Mouse (Mus musculus) left cerebral cortex, adult 11 months (tissue): ENCODE data around the gene Gsn.

Source experiments
- DNase-seq: peaks from one replicate; pipeline ENCODE4 v3.0.0; 2022; ENCODE audit warnings: low spot score

Gsn gene

DNA sequence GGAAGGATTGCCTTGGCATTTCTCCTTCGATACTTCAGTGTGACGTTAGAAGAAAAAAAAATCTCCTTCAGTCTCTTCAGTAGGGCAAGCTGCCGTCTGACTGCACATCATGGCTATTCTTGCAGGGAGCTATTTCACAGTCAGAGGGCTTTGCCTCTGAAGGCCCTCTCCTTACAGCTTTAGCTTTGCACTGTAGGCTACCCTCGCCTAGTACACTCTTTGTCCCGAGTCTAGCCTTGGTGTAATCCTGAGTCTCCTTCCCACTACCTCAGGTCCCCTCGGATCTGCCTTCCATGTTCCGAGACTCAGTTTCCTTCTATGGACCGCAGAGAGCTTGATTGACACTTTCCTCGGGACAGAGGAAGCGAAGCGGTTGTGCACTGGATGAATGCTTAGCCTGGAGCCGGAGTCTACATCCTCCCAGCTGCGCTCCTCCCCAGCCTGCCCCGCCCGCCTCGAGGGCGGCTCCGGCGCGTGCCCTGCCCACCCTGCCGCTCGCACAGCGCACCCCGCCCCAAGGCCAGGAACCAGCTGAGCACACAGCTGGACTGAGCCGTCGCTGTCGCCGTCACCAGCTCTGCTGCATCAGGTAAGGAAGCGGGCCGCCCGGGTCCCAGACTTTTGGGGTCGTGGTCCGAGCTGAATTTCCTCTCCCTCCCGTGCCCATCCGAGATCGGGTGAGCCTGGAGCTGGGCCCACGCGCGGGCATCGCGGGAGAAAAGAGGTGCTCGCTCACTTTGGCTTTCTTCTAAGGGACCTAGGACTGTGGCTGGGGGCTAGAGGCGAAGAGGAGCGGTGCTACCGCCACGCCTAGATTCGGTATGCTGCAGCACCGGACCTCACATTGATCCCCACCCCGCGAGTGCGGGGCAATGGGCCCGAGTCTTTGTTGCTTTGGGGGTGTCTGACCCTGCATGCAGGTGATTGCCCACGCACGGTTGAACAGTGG, at the start of gene Gsn:
Gsn (plus strand) TSS at position 496 of the 949 bp plus-strand sequence.
- no peak for DNase-seq

DNA sequence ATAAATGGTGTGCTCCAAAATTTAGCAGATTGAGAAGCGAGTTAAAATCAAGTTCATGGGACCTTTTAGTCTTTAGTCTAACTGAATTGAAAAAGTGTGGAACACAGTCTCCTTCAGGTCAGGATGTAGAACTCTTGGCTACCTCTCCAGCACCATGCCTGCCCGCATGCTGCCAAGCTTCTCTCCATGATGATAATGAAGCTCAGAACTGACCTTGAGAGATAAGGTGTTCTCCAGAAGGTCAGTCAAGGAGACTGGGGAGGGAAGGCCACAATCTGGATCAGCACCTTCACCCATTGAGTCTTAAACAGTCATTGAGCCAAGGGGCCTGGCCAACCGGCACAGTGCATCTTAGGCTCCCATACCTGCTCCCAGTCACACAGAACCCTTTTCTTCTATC, 49.4 kb upstream of the Gsn start:
- DNase-seq = no peak

DNA sequence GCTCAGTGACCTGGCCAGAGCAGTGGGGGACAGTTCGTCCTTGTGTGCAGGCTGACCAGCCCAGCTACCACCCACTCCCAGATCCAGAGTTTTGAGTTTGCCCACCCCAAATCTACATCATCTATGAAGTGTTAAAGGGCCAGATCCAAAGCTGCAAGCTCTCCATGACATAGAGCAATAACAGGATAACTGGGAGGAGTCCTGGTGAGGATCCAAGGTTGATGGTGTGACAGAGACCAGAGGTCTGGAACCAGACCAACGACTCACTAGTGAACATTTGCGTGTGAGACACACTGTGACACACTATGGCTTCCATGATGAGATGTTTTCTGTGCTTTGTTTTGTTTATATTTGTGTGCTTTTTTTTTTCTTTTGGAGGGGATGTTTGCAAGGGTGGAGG, 48.1 kb upstream of the Gsn start:
- DNase-seq = no peak

DNA sequence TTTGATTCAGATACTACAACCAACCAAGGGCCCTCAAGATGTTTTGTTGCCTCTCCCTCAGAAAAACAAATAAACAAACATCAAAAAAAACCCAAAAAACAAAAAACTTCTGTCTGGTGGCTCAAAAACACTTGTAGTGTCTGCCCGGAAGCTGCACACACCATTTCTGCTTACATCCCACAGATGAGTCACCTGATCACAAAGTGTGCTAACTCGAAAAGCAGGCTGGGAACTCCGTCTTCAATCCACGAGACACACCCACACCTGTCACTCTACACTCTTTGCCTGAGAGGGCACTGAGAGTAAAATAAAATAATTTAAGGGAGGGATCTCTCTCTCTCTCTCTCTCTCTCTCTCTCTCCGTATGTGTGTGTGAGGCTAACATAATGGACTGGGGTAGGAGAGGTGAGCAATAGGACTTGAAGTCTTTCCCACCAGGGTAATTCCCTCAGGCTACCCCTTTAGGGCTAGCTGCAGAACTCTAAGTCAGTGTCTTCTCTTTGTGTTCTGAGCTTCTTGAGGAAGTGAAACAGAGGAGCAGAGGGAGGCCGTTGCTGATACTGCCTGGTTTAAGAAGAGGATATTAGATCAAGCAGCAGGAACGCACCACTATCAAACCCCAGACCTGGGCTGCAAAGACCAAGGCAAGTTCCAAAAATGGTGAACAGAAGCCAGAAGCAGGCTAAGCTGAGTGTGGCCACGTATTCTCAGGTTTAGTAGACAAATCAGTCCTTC, 47.1 kb upstream of the Gsn start:
- no peak for DNase-seq

DNA sequence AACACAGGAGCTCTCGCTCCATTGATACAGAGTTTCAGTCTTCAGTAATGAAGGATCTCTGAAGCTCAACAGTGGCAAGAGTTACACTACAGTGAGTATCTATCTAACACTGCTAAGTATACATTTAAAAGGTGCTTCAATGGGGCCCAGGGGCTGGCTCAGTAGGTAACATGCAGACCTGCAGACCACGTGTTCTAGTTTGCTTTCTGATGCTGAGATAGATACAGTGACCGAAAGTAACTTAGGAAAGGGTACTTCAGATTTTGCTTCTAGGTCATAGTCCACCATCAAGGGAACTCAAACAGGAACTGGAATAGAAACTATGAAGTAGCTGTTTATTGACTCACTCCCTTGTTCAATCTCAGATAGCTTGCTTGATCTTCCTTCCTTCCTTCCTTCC, 44.5 kb upstream of the Gsn start:
- no peak for DNase-seq

DNA sequence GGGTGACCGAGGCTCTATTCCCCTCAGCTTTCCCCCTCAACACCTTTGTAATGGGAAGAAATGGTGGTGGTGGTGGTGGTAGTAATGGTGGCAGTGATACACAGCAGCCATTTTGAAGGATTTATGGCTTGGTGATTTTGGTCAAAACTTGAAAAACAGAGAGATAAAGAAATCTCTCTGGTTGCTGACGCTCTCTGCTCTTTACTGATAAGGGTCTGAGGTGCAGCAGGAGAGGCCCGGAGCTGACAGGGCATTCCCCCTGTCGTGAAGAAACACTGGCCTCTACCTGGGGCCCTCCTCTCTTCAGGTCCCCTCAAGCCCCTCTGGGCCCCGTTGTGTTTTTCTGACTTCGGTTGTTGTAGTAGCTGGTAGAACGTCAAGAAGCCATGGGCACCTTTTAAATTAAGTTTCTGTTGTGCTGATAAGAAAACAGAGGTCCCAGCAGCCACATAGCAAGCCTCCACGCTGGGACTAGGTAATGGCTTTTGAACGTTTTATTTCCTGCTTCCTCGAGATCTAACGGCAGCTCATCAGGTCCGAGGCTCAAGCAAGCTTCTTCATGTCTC, 42.8 kb upstream of the Gsn start:
- DNase-seq = no peak

DNA sequence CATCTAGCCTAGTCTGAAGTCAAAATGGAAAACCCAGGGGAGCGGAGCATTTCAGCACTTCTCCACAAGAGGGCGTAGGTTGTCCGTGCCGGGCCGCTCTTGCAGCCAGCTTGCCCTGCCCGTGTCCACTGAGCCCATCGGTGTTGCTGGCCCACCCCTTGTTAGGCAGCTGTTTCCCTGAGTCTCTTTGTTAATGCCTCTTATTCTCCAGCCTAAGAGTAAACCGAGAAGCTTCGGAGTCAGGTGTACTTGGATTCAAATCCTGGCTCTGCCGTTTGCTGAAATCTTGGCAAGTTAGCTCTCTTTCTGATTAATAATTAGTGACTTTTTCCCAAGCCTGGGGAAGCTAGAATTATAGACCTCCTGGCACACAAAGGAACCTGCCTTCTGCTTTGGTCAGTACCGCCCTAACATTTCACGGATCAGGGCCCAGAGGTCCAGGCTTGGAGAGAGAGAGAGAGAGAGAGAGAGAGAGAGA, 41.3 kb upstream of the Gsn start:
- DNase-seq = peak; percentile 72

DNA sequence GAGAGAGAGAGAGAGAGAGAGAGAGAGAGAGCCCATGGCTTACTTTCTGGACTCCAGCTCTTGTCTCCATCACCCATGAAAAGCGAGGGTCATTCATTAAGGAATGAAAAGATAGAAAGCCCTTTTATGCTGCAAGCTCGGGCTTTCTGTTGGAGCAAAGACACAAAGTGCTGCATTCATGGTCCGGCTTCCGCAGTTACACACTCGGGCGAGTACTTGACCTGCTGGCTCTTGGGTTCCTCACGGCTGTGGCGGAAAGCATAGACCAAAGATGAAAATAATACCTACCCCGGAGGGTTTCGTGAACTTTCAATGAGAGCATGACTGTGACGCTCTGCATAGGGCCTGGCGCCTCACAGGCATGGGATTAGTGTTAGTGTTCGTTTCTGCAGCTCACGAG, 40.8 kb upstream of the Gsn start:
- DNase-seq = no peak

DNA sequence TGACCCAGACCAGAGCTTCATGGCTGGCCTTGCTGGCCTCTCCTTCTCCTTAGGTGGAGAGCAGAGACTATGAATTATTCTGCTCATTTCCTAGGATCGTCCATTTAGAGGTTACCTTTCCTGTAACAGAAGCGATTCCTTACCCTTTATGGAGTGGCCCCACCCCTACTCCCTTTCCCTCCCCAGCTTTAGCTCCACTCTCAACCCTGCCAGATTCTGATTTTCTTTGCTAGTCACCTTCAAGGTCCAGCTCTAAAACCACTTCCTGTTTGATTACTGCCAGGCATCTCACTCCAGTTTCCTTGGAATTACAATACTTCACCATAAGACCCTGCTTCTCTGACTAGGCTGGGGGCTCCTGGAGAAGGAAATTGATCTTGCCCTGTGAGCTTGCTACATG, 39.5 kb upstream of the Gsn start:
- no peak for DNase-seq

DNA sequence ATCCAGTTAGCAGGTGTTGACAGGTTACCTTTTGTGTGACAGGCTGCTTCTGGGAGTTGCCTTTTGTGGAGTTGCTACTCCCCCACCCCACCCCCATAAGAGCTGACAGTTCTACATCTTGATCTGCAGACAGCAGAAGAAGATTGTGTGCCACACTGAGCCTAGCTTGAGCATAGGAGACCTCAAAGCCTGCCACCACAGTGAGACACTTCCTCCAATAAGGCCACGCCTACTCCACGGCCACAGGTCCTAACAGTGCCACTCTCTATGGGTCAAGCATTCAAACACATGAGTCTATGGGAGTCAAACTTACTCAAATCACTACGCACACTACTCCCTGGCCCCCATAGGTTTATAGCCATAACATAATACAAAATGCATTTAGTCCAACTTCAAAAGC, 37.4 kb upstream of the Gsn start:
- DNase-seq = no peak

DNA sequence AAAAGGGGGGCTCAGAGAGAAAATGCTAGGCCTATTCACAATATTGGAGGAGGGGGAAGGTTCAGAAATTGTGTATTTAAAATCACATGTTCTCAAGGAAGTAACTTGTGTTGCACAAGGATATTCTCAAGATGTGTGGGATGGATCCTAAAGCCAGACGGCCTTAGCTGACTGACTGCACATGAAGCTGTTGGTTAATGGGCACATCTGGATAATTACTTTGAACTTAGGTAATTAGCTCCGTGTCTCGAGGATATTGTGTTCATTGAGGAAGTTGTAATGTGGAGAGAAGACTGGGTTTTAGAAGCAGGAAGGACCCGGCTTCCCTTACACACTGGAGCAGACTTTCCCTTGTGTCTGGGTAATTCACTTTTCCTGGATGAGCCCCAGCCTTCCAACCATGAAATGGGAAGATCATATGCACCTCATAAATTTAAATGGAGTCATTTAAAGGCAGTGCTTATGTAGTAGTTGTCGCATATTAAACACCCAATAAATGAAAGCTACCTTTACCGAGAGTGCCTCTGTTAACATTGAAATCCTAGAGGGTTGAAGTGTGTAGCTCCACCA, 33.3 kb upstream of the Gsn start:
- DNase-seq = no peak

DNA sequence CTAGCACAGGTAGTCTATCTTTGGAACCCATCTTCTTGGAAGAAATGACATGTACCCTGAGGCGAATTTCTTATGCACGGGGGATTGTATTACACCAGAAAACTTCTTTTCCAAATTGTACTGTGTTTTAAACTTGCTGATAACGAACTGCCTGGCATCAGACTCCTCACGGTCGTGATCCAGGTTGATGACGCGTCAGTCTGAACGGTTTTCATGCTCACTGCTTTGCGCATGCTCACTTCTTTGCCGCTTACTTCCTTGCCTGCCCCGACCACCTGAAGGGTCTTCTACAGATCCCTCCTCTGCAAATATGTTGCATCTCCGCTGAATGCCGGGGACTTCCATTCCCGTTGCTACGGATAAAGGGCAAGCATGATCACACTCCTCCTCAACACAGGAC, 31.9 kb upstream of the Gsn start:
- DNase-seq = no peak

DNA sequence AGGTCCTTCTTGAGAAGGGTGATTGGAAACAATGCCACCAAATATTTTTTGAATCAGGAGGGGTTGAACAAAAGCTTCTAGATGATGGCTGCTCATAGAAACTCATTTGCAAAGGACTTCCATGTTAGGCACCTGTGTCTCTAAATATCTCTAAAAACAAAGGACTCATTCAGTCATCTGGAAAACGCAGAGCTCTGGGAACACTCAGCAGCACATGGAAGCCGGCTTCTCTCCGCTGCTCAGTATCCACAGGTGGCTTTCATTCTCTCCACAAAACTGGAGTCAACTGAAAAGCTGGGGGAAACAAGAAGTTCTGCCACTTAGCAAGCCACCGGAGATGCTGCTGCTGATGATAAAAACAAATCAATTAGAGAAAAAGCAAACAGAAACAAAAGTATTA, 28.0 kb upstream of the Gsn start:
- DNase-seq = no peak

DNA sequence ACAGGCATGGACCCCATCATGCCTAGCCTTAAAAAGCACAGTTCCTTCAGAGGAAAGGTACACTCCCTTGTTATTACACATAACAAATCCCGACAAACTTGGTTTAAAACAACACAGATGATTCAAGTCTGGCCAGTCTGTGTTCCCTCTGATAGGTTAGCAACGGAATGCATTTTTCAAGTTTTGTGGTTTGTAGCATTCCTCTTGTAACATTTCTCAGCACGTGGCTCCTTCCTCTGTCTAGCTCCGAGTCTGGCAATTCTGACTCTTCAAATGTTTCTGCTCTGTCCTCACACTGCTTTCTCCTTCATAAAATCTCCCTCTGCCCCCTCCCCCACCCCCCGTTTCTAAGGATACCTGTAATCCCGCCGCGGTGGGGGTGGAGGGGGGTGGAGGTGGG, 26.0 kb upstream of the Gsn start:
- no peak for DNase-seq

DNA sequence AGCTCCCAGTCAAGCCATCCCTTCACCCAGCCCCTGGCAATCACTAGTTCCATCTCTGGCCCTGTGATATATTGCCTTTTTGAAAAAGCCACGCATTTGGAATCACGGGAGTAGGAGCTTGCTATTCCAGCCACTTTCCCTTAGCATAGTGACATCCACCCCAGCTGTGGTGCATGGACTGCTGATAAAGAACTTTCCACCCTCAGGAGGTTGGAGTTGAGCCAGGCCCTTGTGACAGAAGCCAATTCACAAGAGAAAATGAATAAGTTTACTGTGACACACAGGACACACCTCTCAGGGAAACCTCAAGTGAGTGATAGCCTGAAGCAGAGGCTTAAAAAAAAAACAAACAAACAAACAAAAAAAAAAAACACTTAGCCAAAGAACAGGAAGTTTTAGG, 24.3 kb upstream of the Gsn start:
- DNase-seq = no peak

DNA sequence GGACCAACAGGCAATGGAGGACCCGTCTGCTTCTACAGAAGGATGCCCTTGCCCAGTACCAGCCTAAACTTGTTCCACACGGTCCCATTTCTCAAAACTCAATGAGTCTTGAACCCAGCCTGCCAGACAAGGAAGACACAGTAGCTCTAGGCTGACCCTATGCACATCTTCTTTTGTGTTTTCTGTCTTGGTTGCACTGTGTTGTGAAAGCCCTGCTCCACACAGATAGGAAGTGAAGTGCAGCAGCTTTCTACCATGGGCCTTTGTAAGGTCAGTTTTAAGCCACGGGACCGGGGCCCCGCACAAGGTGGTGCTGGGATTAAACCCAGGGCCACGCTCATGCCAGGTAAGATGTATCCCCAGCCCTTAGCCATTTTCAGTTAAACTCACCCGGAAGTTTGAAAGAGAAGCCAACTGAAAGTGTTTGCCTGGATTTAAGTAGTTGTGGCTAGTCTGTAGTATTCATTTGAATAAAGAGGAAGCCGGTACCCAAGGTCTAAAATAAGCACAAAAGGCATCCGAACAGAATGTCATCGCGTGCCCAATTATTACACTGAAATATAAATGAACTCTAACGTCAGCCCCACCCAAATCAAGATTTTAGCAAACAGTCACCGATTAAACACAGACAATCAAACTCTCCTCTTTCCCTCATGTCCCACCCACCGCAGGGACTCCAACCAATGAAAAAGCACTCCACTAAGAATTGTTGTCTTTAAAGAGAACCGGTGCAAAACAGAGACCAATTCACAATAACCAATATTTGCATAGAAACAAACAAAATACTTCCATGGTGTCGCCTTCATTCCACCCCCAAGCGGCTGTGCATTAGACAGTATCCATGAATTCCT, 23.4 kb upstream of the Gsn start:
- DNase-seq = no peak

DNA sequence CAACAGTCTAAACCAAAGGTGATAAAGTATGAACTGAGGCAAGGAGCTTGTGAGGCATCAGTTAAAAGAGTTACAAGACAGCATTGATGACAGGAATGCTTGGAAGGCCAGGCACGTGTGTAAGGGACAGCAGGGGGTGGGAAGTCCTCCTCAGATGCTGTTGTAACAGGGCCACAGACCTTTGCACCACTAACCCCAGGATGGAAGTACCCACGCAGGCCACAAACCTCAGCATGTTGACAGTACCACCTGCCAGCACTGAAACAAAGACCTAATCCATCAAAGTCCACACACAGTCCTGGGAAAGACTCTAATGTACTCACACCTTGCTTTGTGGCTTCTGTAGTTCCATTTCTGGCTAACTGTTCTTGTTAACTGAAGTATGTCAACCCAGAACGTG, 22.3 kb upstream of the Gsn start:
- DNase-seq = no peak

DNA sequence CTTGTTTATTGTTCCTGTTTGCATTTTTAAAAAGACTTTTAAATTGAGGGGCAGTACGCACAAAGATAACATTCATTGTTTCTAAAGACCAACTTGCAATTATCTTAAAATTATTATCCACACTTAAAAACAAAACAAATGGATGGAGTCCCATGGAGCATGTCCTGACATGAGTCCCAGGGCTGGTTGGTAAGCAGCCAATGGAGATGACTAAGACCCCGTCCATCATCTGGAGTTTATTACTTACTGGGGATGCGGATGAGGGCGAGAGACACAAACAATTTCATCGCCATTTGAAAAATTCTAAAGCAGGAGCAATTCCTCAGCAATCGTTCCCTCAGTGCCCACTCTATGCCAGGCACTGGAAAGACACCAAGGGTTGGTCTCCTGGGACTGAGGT, 21.2 kb upstream of the Gsn start:
- no peak for DNase-seq

DNA sequence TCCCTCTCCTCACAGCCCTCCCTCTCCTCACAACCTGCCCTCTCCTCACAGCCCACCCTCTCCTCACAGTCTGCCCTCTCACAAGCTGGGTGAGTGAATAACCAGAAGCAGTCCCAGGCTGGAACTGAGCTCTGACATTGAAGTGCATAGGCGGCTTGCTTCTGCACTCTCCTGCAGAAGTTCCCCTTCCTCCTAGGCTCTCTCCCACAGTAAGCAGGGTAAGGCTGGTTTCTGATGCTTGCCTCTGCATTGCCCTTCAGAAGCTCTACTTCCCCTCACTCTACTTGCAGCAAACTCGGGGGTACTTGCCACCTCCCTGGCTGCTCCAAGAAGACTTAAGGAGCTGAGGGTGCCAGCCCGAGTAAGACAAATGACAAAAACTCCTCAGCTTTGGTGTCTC, 11.9 kb upstream of the Gsn start:
- DNase-seq = no peak

DNA sequence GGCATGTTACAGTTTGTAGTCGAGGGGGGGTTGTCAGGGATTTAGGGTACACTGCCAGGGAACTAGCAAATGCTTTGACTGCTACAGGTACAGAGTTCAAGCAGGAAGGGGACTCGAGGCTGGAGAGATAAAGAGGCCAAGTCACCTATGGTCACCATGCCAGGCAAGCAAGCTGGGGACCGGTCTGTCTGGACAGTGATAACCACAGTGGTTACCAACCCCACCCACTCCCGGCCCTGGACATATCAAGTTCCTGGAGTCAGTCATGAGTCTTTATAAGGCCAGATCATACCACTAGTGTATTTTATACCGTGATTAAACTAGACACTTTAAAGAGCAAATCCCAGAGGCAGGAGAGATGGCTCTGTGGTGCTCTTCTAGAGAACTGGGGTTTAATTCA, 8.4 kb upstream of the Gsn start:
- DNase-seq = no peak

DNA sequence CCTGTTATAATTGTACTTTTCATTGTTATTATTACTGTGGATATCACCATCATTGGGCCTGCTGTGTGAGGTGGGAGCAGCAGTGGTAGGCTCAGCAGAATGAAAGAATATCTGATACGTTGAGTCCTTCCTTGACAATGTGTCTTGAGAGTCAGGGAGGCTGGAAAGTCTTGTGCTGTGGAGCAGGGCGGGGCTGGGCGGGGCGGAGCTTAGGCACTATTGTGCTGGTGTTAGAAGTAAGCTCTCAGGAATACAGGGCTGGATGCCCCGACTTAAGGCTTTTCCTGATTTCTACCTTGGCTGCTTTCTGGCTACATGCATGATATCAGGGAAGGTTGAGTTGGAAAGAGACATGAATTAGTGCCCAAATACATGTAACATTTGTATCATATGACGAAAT, 3.4 kb upstream of the Gsn start:
- no peak for DNase-seq

DNA sequence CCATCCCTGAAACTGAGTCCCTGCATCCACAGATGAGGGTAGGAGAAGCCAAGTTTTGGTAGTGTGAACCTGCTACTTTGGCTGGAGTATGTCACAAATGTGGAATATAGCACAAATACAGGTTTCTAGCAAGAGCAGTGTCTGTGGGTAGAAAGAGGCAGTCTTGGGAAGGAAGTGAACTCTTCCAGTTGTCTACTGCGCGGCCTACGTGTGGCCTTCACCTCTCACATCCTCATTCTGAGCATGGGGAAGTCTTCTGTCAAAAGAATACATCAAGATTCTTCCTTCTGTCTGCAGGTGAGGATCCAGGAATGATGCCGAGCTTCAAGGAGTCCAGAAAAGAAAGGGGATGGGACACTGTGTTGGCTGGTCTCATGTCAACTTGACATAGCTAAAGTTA, 2.4 kb upstream of the Gsn start:
- DNase-seq = no peak
